Mouse (Mus musculus) skeletal muscle tissue, postnatal 0 days (tissue): ENCODE measurements around the gene Rftn2. TPM values are rescaled to one million over a fixed set of nuclear protein-coding genes. Genes with fewer than 3 reads are reported as not detected.

Experiments
- polyA plus RNA-seq: library from polyadenylated mRNA; unstranded; fragments of >200 nt; fragmentation: Nextera tagmentation; extraction: Ambion mirVana; gene quantifications from 2 replicates; pipeline ENCODE4 v1.2.1, GENCODE M21; 2015

The Rftn2 gene
- polyA plus RNA-seq, result 14.5 and 17.0 TPM in 2 replicates

DNA sequence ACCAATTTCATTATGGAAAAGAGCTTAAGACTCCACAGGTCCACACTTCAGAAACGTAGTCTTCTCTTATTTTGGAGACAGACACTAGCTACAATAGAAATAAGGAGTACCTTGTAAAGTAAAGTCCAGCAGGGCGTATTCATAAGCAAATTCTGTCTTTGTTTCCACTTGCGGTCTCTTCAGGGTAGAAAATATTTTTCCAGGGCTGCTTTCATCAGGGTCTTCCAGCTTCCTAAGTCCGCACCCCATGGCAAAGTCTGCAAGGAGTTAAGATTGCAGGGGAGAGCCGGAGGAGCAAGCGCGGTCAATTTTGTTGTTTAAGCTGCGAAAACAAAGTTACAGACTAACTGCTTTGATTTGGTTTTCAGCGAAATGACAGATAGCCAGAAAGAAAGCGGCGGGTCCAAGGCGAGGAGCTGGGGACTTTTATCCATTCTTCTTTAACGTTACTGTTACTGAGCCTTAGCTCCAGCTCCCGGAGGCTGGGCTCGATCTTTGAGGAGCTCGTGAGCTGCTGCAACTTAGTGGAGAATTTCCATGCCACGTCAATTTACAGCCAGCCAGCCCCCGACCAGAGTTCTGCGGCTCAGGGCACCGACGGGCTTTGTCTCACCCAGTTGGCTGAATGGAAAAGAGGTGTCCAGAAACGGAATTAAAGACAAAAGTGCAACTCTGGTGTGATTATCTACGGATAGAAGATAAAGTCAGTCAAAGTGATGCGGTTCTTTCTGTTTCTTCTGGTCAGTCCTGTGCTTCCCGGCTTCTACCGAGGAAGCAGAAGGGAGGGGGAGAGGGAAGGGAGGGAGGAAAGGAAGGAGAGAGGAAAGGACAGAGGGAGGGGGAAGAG lies at the start of gene Rftn2:
Rftn2 (minus strand) TSS at position 772 of the 847 bp plus-strand sequence.

DNA sequence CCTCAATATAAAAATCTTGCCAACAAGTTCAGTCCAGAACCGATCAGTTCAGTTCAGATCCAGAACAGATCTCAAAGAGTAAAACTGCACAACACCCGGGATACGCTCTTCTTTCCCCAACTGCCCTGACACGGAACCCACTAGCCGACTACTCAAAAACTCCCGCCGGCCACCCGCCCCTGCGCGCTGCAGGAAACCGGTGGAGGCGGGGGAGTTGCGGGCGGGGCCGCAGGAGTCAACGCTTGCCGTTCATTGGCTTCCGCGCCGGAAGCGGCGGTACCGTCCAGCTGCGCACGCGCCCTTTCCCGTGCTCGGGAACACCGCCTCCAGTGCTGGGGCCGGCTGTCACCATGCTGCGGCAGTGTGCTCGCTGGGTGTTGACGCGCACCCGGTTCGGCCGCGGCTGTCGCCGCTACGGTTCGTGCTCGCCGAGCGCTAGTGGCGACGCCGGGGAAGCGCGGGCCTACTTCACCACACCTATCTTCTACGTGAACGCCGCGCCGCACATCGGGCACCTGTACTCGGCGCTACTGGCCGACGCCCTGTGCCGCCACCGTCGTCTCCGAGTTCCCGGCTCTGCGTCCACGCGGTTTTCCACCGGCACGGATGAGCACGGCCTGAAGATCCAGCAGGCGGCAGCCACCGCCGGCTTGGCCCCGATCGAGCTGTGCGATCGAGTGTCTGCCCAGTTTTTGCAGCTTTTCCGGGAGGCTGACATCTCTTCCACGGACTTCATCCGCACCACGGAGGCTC lies 10.5 kb upstream of the Rftn2 start, which contains the start of gene Mars2:
Mars2 (plus strand) TSS at position 288 of the 753 bp plus-strand sequence.

DNA sequence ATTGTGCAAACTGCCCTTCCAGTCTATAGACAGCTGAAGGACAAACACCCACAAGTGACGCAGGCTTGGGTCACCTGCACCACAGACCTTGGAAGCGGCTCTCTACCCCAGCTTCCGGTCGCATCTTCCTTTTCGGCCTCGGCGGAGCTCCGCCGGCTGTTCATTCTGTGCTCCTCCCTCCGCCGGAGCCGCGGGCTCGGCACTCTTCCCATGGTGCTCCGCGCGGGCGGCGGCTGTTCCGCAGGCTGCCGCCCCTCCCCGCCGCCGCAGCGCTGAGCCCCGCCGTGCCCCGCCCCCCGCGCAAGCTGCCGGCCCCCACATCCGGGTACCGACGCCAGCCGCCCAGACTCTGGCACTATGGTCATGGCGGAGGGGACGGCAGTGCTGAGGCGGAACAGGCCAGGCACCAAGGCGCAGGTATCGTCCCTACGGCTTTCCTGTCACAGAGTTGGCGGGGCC lies 95.6 kb downstream of the Rftn2 start, which contains the start of gene Mob4:
Mob4 (plus strand) TSS at position 289 of the 459 bp plus-strand sequence.

Other genes with a start within 250 kb of the Rftn2 start
- 131 and 145 TPM in 2 replicates for gene Sf3b1, start 199.3 kb downstream of the Rftn2 start, polyA plus RNA-seq
- 14.2 and 15.0 TPM in 2 replicates for gene Coq10b, start 174.0 kb downstream of the Rftn2 start, polyA plus RNA-seq
- gene Hspe1, start 138.7 kb downstream of the Rftn2 start, polyA plus RNA-seq, result 276 and 281 TPM in 2 replicates
- 235 and 241 TPM in 2 replicates for gene Hspd1, start 138.5 kb downstream of the Rftn2 start, polyA plus RNA-seq
- 107 and 112 TPM in 2 replicates for gene Mob4, start 95.6 kb downstream of the Rftn2 start, polyA plus RNA-seq
- gene Mars2, start 10.4 kb upstream of the Rftn2 start, polyA plus RNA-seq, result 2.9 and 3.2 TPM in 2 replicates
- gene Boll, start 136.7 kb upstream of the Rftn2 start, polyA plus RNA-seq, result 0.26 and 0.40 TPM in 2 replicates
- 2.0 TPM in 2 replicates for gene Plcl1, start 179.1 kb upstream of the Rftn2 start, polyA plus RNA-seq